Mouse (Mus musculus): Measurements from ENCODE around the gene Fam174a. TPM values are rescaled to one million over a fixed set of nuclear protein-coding genes. Genes with fewer than 3 reads are reported as not detected.

The Fam174a gene
- total and polyA plus RNA-seq, 3 experiments = 10.1 to 21.5 (median 14.6) TPM

DNA sequence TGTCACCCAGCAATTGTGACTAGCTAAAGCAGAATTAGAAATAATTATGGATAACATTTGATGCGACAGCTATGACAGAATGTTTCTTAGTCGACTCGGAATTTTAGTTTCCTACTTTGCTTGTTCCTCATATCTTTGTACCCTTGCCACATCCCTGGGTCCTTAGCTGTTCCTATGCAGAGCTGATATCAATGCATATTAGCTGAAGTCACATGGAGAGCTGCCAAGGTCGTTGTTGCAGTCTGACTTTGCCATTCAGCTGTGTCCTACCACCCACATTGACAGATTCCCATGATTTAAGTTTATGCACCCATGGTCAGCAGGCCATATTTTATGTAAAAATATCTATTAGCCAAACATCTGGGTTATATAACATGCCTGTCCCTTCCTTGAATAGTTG is 43.5 kb downstream of the Fam174a start:
- TF ChIP-seq CTCF (conservative IDR thresholded peaks at IDR 0.05 in 1 of 2, IDR thresholded peaks at IDR 0.05 in 1 of 2; ENCODE audit: low read depth in 2 of 2, low read length in 2 of 2) (no peak), ELF1 (IDR thresholded peaks at IDR 0.05; ENCODE audit: low read depth, low read length) (no peak), ZKSCAN1 (IDR thresholded peaks at IDR 0.05; ENCODE audit: borderline replicate concordance, low read depth, low read length) (no peak)
- Histone ChIP-seq H3K4me3 (replicated peaks in 1 of 3; ENCODE audit: low read depth in 2 of 3, low read length in 2 of 3, poor library complexity in 1 of 3) (no peak overlapping the region), H3K9ac (ENCODE audit: insufficient read depth, low read depth) (no peak overlapping the region), H3K9me3 (replicated peaks; ENCODE audit: low read length) (no peaks in the 10 kb centered on the region), H3K4me1 (ENCODE audit: control insufficient read depth in 1 of 2, insufficient read depth in 2 of 2) (no peaks in the 10 kb centered on the region), H3K79me2 (replicated peaks; ENCODE audit: control insufficient read depth, extremely low read depth, insufficient read depth, poor library complexity, severe bottlenecking) (no peaks in the 10 kb centered on the region), H3K36me3 (replicated peaks in 1 of 2; ENCODE audit: control insufficient read depth in 1 of 2, insufficient read depth in 1 of 2, low read length in 1 of 2) (no peaks in the 10 kb centered on the region), H3K27ac (ENCODE audit: insufficient read depth, low read depth) (no peak overlapping the region), H3K4me2 (ENCODE audit: insufficient read depth, low read depth, poor library complexity, severe bottlenecking) (no peak overlapping the region), H3K27me3 (replicated peaks) (no peaks in the 10 kb centered on the region)
- dilution Hi-C loops (cut with MboI; ENCODE audit: extremely low pct_ligation_motif_present, extremely low pct_unique_long_range_greater_than_20kb, low sequenced_read_pairs) (no loop called here), in situ Hi-C loops (cut with MboI; ENCODE audit: low pct_ligation_motif_present, low pct_unique_long_range_greater_than_20kb, low sequenced_read_pairs) (no loop called here)
- DNase-seq (ENCODE audit: extremely low read depth) = no peak

DNA sequence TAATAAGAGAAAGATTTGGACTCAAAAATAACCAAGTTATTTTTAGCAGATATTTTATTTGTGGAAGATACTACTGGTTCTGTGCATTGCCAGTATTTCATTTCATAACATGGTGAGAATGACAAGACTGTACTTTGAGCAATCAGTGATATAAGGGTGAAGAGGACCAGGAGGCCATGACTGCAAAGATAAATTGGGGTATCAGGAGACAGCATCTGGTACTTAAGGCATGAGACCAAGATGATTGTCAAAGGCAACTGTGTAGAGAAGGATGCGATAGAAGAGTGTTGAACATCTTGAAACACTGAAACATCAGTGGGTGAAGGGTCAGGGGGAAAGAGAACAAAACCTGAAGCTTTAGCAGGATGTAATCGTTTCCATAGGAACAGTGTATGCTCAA is 50.3 kb downstream of the Fam174a start:
- no peak for TF ChIP-seq CHD1 (IDR thresholded peaks at IDR 0.05; ENCODE audit: low read depth, low read length)
- TF ChIP-seq PAX5 (IDR thresholded peaks at IDR 0.05; ENCODE audit: low read length) = no peak
- TF ChIP-seq ZKSCAN1 (IDR thresholded peaks at IDR 0.05; ENCODE audit: borderline replicate concordance, low read depth, low read length) = no peak
- no peak for TF ChIP-seq NELFE (IDR thresholded peaks at IDR 0.05; ENCODE audit: low read depth, low read length)
- no peak for TF ChIP-seq HCFC1 (IDR thresholded peaks at IDR 0.05; ENCODE audit: low read depth, low read length)
- no peak for TF ChIP-seq NRF1 (IDR thresholded peaks at IDR 0.05; ENCODE audit: low read depth, low read length)
- no peak for TF ChIP-seq JUND (conservative IDR thresholded peaks at IDR 0.05; ENCODE audit: low read depth, low read length)
- no peak for TF ChIP-seq RAD21 (IDR thresholded peaks at IDR 0.05; ENCODE audit: low read depth, low read length)
- no peak for TF ChIP-seq USF1 (IDR thresholded peaks at IDR 0.05; ENCODE audit: low read depth, low read length)
- no peak for TF ChIP-seq CTCF (conservative IDR thresholded peaks at IDR 0.05 in 1 of 2, IDR thresholded peaks at IDR 0.05 in 1 of 2; ENCODE audit: low read depth in 2 of 2, low read length in 2 of 2)
- TF ChIP-seq ELF1 (IDR thresholded peaks at IDR 0.05; ENCODE audit: low read depth, low read length) = no peak
- no peak for TF ChIP-seq MAZ (IDR thresholded peaks at IDR 0.05; ENCODE audit: low read depth, low read length)
- no peak for TF ChIP-seq TBP (conservative IDR thresholded peaks at IDR 0.05; ENCODE audit: low read depth, low read length)
- no peak for TF ChIP-seq POLR2A (IDR thresholded peaks at IDR 0.05; ENCODE audit: low read depth, low read length)
- TF ChIP-seq SMC3 (IDR thresholded peaks at IDR 0.05; ENCODE audit: low read depth, low read length) = no peak
- TF ChIP-seq MYC (IDR thresholded peaks at IDR 0.05; ENCODE audit: low read depth, low read length) = no peak
- no peak for TF ChIP-seq CHD2 (IDR thresholded peaks at IDR 0.05; ENCODE audit: low read length)
- no peak for TF ChIP-seq MEF2A (IDR thresholded peaks at IDR 0.05; ENCODE audit: borderline replicate concordance, low read depth, low read length)
- Histone ChIP-seq H3K27me3 (replicated peaks) (no peaks in the 10 kb centered on the region), H3K9ac (ENCODE audit: insufficient read depth, low read depth) (no peak overlapping the region), H3K36me3 (replicated peaks in 1 of 2; ENCODE audit: control insufficient read depth in 1 of 2, insufficient read depth in 1 of 2, low read length in 1 of 2) (no peaks in the 10 kb centered on the region), H3K4me2 (ENCODE audit: insufficient read depth, low read depth, poor library complexity, severe bottlenecking) (no peak overlapping the region), H3K4me3 (replicated peaks in 1 of 3; ENCODE audit: low read depth in 2 of 3, low read length in 2 of 3, poor library complexity in 1 of 3) (no peak overlapping the region), H3K79me2 (replicated peaks; ENCODE audit: control insufficient read depth, extremely low read depth, insufficient read depth, poor library complexity, severe bottlenecking) (no peaks in the 10 kb centered on the region), H3K4me1 (ENCODE audit: control insufficient read depth in 1 of 2, insufficient read depth in 2 of 2) (no peaks in the 10 kb centered on the region), H3K9me3 (replicated peaks; ENCODE audit: low read length) (no peaks in the 10 kb centered on the region), H3K27ac (ENCODE audit: insufficient read depth, low read depth) (no peak overlapping the region)
- DNase-seq (ENCODE audit: extremely low read depth) = no peak
- in situ Hi-C loops (cut with MboI; ENCODE audit: low pct_ligation_motif_present, low pct_unique_long_range_greater_than_20kb, low sequenced_read_pairs) (no loop called here), dilution Hi-C loops (cut with MboI; ENCODE audit: extremely low pct_ligation_motif_present, extremely low pct_unique_long_range_greater_than_20kb, low sequenced_read_pairs) (no loop called here)

Measured in CH12.LX (cell line).